Mouse (Mus musculus): Measurements from ENCODE around the gene Wbp2.

GRCm38 (mm10) chr11:116081081-116081480, 5.7 kb downstream of the Wbp2 start:
- no peak for TF ChIP-seq CTCF (IDR thresholded peaks at IDR 0.05; ENCODE audit: insufficient read depth, low read depth, low read length)
- TF ChIP-seq POLR2A (IDR thresholded peaks at IDR 0.05; ENCODE audit: insufficient read depth, low read depth, low read length): no peak

Measured in olfactory bulb, adult 2 months (tissue).